Mouse (Mus musculus): ENCODE data around the gene Unc80.
"Not testable (repeated sequence)": the region's sequence is repeated elsewhere in the genome, so short reads cannot be mapped to it uniquely, and the experiment has no call there.

Unc80 gene

GRCm38 (mm10) chr1:66617188-66617587 lies 149.0 kb downstream of the Unc80 start:
- no peak for DNase-seq (ENCODE audit: low read depth, low spot score)

DNA sequence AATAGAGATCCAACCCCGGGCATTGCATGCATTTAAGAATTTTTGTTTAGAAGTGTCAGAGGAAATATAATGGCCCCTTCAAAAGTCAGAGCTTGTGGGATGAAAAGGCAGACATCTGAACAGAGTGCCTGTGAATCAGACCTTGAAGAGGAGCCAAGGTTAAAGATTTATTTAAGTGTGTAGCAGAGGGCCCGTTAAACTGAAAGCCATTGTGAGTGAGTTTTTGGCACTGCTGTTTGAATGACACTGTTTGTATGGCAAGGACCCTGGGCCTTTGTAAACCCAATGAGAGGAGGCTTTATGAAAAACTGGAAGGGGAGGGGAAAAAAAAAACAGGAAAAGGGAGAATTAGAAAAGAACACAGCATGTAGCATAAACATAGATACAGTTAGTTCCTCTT lies 170.0 kb downstream of the Unc80 start:
- no peak for DNase-seq (ENCODE audit: low read depth, low spot score)

DNA sequence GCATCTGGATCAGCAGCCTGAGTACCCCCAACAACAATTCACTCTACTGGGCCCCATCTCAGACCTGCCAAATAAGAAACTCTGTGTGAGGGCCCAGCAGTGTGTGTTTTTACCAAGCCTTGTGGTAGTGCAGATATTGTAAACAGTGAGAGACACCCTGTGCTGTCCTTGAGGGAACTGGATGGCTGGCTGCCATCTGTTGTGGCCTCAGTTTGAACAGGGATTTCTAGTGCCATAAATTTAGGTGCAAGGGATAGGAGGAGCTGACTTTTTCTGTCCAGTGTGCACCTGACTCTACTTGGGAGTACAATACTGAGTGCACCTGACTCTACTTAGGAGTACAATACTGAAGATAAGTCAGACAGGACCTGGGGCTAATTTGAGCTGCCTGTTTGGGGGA lies 178.7 kb downstream of the Unc80 start:
- DNase-seq (ENCODE audit: low read depth, low spot score), result no peak

- no peak for DNase-seq (ENCODE audit: low read depth, low spot score)
Measured at GRCm38 (mm10) chr1:66649568-66649967, 181.4 kb downstream of the Unc80 start.

- no peak for DNase-seq (ENCODE audit: low read depth, low spot score)
Measured at GRCm38 (mm10) chr1:66650006-66650405, 181.8 kb downstream of the Unc80 start.

DNA sequence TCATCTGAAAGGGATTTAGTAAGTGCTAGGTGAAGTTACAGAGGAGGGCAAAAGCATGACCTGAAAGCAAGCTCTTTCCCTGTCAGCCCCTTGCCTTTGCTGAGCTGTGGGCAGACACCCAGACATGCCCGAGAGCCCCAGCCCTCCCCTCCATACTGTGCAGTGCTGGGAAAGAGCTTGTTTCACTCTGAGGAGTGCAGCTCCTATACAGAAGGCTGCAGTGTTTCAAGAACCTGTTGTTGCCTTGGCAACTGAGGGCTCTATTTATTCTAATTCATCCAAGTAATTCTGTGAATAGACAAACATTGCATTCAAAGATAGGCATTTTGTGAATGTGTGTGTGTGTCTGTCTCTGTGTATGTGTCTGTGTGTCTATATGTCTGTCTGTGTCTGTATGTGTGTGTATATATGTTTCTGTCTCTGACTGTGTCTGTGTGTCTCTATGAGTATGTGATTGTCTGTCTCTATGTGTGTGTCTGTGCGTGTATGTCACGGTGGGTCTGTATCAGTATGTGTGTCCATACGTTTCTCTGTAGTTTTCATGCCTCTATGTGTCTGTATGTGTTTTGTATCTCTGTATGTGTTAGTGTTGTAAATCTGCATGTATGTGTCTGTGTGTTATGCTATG lies 187.1 kb downstream of the Unc80 start:
- no peak for DNase-seq (ENCODE audit: low read depth, low spot score)

- no peak for DNase-seq (ENCODE audit: low read depth, low spot score)
Measured at GRCm38 (mm10) chr1:66655747-66656119, 187.6 kb downstream of the Unc80 start.

GRCm38 (mm10) chr1:66671475-66671874 lies 203.3 kb downstream of the Unc80 start:
- no peak for DNase-seq (ENCODE audit: low read depth, low spot score)

- no peak for DNase-seq (ENCODE audit: low read depth, low spot score)
Measured at GRCm38 (mm10) chr1:66672812-66673211, 204.6 kb downstream of the Unc80 start.

GRCm38 (mm10) chr1:66677928-66678327 lies 209.8 kb downstream of the Unc80 start:
- no peak for DNase-seq (ENCODE audit: low read depth, low spot score)

DNA sequence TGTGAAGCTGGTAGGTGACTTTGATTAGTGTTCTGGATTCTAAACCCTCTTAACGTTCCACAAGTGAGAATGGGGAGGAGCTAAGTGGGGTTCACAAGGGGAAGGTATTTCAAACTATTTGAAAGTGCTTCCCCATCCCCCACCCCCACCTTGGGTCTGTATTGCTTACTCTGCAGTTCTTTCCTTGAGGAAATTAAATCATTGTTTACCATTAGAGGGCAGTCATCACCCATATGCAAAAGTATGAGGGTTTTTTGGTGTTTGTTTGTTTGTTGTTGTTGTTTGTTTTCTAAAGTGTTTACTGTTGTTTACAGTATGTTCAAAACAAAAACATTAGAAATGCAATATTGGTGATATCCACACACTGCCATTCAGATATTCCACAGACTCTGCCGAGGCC lies 210.5 kb downstream of the Unc80 start:
- DNase-seq (ENCODE audit: low read depth, low spot score), result no peak

GRCm38 (mm10) chr1:66682974-66683373 lies 214.8 kb downstream of the Unc80 start:
- DNase-seq (ENCODE audit: low read depth, low spot score), result no peak

DNA sequence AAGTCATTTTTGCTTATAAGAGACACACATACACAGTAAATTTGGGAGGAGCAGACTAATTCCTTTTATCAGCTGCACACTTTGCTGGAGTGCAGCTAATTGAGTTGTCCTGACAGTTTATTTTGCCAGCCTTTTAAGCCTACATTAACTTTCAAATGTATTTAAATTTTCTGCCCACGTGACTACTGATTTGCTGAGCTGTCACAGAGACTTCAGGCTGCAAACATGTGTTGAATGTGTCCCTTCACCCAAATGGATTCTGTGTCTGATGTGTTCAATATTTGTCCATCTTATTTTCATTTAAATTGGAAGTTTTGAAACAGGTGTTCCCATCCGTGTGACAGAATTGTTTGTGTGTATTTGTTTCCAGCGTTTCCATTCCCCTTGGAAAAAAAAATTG lies 223.6 kb downstream of the Unc80 start:
- no peak for DNase-seq (ENCODE audit: low read depth, low spot score)

GRCm38 (mm10) chr1:66692308-66692707 lies 224.1 kb downstream of the Unc80 start:
- DNase-seq (ENCODE audit: low read depth, low spot score), result no peak

DNA sequence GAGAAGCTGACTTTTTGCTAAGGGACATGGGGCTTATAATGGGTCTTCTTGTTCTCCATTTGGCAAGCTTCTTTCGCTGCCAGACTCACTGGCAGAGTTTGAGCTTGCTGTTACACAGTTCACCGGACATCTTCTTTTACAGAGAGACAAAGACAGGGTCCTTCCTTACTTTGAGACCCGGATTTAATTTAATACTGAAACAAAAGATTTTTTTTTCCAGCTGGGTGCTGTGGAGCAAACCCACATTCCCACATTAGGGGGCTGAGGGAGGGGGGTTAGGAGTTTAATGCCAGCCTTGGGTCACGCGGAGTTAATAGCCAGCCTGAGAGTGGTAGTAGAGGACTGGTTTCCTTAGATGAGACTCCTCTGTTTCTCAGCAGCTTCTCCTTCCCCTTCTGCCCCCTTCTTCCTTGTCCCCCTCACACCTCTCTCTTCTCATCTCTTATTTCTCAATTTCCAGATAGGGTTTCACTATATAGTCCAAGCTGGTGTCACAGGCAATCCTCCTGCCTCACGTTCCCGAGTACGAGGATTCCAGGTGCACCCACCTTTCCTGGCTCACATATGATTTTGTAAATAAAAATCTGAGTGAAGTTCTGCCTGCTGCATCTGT lies 224.7 kb downstream of the Unc80 start:
- DNase-seq (ENCODE audit: low read depth, low spot score), result no peak

DNA sequence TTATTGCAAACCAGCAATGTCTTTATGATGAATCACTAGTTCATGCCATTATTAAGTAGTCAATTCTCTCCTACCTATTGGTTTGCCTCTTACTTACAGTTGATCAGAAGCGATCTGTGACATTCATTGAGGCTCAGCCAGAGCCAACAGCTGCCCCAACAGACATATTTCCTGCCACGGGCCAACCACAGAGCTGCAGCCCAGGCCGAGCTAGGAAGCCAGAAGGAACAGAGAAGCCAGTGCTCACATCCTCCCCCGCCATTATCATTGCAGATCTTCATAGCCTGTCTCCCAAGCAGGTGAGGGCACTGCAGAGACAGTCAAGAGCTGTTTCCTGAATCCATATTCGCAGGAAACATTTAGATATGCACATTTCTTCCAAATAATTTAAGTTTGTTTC lies 226.1 kb downstream of the Unc80 start:
- DNase-seq (ENCODE audit: low read depth, low spot score), result no peak

- DNase-seq (ENCODE audit: low read depth, low spot score), result no peak
Measured at GRCm38 (mm10) chr1:66695296-66695695, 227.1 kb downstream of the Unc80 start.

- DNase-seq (ENCODE audit: low read depth, low spot score), result not testable (repeated sequence)
Measured at GRCm38 (mm10) chr1:66699630-66700029, 231.5 kb downstream of the Unc80 start.

GRCm38 (mm10) chr1:66700149-66700692 lies 232.1 kb downstream of the Unc80 start:
- no peak for DNase-seq (ENCODE audit: low read depth, low spot score)

GRCm38 (mm10) chr1:66700693-66701575 lies 232.8 kb downstream of the Unc80 start, which contains the start of gene Rpe:
Gene Rpe (plus strand): TSS chr1:66700831.
- DNase-seq (ENCODE audit: low read depth, low spot score), result peak; percentile 92

GRCm38 (mm10) chr1:66701576-66701940 lies 233.4 kb downstream of the Unc80 start:
- no peak for DNase-seq (ENCODE audit: low read depth, low spot score)

GRCm38 (mm10) chr1:66702623-66703345 lies 234.6 kb downstream of the Unc80 start:
- DNase-seq (ENCODE audit: low read depth, low spot score), result no peak

All from skeletal muscle tissue, adult 2 months (tissue).